Mouse (Mus musculus) embryonic fibroblast, embryonic 13.5 days (primary cell): Measurements from ENCODE around the gene Hmcn1.

Source experiments
- CTCF ChIP-seq: IDR thresholded peaks from 2 replicates; pipeline ENCODE4 v1.5.1; 2011; ENCODE audit warnings: mild to moderate bottlenecking, control low read depth, low read length, moderate library complexity, borderline replicate concordance; ENCODE audit not compliant: insufficient read depth
- POLR2A ChIP-seq: IDR thresholded peaks from 2 replicates; pipeline ENCODE4 v1.6.1; 2011; ENCODE audit warnings: low read depth, mild to moderate bottlenecking, control low read depth, low read length, moderate library complexity

DNA sequence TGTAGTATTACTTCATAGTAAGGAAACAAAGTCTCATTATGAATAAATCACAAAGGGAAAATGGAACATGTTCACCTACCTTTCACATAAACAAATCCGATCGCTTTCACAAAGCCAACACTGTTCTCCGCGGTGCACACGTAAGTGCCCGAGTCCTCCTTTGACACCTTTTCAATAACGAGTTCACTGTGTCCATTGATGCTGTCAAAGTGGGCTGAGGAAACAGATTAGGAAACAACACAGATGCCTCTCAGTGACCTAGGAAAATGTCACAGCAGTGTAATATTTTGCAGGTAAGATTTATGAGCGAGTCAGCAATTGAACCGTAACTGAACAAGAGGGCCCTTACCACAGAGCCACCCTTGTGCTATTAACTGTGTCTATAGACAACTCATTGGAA, 382.7 kb downstream of the Hmcn1 start:
- no peak for TF ChIP-seq CTCF
- no peak for TF ChIP-seq POLR2A
